Mouse (Mus musculus): ENCODE measurements at regions not wholly inside any gene's neighbourhood (a gene's known extent, or its start where the extent isn't known, plus 50 kb on each side); places are given as distances from the start of the nearest gene placed in this dataset.

DNA sequence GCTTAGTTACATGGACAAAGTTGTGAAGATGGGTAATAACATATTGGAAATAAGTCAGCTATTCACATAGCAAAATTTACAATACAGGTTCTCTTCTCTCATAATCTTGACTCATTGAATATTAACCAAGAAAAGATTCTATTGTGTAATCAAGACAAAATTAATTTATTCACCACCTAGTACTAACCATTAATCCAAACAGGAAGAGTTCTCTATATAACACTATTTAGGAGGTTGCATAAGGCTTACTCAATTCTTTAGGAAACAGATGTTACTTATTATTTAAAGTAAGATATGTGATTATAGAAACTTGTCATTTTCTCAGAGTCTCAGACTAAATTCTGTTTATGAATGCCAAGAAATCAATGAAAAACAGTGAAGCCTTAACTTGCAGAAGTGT lies 600.4 kb upstream of the Tusc1 start:
- ATAC-seq (replicated peaks; ENCODE audit: poor library complexity) = peak; percentile 70

DNA sequence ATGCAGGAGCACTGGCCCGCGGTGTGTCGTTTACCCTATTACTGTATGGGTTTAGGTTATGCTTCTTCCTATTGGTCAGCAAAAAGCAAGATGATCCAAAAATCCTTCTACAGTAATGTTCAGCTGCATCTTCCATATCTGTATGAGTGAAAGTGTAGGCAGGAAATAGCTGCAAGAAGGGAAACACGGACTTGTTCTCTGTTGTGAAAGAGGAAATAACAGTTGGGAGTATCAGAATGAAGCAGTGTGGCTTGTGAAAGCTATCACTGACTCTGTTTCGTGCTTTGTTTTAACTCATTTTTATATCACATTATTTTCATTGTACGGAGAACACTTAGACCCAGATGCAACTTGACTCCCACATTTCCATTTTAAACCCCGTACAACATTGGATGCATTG lies 591.8 kb upstream of the Tusc1 start:
- ATAC-seq (replicated peaks; ENCODE audit: poor library complexity) = peak; percentile 92

DNA sequence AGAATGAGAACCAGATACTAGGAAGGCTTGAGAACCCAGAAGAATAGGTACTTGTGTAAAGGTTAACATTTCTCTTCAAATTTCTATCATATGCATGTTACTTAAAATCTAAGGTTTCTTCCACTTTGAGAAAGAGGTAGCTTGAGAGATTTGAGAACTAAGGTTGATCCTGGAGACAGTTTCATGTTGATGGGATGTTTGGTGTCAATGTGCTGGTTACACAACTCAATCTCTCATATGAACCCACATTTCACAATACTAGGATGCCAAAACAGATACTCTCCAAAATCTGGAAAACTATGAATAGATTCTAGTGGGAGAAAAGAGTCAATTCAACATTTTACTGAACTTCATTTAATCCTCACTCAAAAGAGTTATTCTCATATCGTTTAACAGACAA lies 589.1 kb upstream of the Tusc1 start:
- ATAC-seq (replicated peaks; ENCODE audit: poor library complexity) = peak; percentile 56; the same call in 1 of the 2 replicates

DNA sequence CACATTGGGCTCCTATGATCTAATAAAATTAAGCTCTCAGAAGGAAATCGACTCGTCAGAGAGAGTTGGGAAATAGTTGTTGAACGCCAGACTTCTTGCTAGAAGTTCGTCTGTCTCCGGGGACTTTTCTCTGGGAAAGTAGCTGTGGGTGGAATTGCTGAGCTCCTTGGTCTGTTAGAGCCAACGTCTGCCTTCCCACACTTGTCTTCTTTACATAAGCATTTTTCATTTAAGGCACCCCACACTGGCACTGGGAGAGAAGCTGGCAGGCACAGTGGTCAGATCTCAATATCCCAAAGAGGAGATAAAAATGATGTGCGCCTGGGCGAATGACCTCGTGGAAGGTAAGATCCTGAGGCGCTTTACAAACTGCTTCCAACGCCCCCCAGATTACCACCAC lies 551.3 kb upstream of the Tusc1 start:
- no peak for ATAC-seq (replicated peaks; ENCODE audit: poor library complexity)

DNA sequence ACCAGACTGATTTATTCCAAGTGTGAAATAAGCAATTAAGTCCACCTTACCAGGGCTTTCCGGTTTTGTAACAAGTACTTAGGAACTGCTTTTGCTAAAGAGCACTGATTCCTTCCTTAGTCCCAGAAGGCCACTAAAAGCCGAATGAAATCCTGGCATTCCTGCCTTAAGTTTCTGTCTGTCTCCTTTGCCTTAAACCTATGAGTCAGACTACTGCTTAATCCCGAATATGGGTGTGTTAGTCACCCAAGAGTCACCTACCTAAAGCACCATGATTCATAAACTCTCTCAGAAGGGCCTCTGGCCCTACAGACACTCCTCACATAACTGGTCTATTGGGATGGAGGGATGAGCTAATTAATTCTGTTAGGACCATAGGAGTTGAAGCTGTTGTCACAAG lies 546.0 kb upstream of the Tusc1 start:
- ATAC-seq (replicated peaks; ENCODE audit: poor library complexity) = no peak

DNA sequence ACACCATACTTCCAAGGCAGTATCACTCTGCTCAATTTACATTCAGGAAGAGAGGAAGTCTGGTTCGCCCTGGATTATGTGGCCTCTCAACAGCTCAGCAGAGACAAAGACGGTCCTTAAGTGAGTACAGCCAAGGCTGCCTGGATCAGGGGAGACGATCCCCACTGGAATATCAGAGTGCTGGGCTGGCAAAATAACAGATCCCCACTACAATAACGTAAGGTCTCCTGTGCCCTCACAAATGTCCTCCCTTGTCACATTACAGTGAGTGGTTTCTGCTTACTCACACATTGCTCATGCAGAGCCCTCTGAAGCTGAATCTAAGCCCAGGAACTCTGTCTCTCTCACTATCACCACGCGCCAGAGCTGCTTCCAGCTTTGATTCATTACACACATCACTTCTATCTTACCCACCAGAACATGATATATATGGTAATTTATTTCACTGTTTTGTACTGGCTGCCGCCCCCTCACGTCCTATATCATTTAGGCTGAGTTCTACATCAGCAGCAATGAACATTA lies 544.1 kb upstream of the Tusc1 start:
- no peak for ATAC-seq (replicated peaks; ENCODE audit: poor library complexity)

DNA sequence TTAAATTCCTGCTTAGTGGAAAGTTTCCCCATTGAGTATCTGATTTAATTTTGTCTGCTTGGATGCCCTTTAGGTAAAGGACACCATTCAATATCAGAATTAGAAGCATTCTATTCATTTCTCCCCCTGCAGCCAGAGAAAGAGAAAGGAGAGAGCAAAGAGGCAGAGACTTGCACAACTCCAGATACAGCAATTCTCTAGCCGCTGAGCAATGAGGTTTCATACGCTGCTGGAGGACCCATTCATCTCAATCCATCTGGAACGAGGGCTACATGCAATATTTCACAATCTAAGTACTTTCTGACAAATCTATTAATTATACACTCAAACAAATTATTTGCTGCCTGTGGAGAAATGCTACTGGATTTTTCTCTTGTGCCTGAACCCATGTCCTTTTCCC lies 538.0 kb upstream of the Tusc1 start:
- ATAC-seq (replicated peaks; ENCODE audit: poor library complexity) = no peak

DNA sequence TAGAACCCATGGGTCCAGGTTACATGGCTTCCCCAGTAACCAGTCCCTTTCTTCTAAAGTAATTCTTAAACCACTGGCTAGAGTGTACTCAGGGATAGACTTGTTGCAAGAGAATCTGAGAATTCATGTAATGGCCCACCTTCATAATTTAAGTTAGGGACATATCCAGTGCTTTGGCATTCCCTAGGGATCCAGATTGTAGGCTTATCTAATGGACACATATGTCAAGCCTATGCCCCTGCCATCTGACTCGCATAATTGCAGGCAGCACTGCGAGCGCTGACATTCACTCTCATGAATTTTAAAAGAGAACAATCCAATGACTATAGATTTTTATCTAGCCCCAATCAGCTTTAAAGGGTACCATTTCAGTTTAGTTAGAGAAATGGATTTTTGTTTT lies 518.1 kb upstream of the Tusc1 start:
- no peak for ATAC-seq (replicated peaks; ENCODE audit: poor library complexity)

DNA sequence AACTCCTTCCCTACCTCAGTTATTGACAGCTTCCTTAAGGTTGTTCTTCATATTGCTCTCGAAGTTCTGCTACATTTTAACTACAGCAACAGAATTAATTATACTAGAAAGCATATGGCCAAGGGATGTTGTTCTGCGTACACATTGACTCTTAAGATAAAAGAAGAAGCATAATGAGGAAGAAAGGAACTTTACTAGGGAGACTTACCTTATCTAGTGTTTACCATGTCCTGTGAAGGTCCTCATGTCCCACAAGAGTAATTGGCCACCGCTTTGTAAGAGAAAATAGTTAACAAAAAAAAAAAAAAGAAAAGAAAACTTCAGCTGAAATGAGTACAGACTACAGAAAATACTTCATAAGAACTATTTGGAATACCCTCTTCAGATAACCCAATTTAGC lies 513.9 kb upstream of the Tusc1 start:
- no peak for ATAC-seq (replicated peaks; ENCODE audit: poor library complexity)

DNA sequence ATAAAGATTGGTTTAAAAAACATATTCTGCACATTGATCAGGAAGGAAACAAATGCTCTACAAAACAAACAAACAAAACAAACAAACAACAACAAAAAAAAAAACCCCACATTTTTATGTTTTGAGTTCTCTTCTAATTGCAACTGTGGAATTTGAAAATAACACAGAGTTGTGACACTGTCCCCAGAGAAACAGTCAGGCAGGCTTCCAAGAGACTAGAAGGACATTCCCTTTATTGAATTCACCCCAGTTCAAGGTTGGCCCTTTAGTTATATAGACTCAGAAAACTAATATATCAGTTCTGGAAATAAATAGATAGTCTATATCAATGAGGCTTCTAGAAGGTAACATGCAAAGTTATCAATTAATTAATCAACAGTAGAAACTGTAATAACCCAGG lies 495.4 kb upstream of the Tusc1 start:
- no peak for ATAC-seq (replicated peaks; ENCODE audit: poor library complexity)

DNA sequence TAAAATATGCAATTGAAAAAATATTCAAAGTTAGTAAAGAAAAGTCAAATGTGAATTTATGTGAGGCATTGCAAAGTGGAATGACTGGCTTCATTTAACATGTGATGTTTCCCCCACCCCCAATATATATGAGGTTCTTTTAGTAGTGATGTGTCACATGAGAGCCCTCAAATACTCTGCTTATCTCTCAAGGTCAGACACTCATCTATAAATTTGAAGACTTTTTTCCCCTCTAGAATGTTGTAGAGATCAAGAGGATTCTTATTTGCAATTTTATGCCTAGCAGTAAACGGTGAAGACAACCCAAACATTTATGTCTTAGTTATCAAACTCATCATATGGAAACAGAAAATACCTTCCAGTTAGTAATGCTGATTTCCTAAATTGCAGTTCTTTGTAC lies 457.8 kb upstream of the Tusc1 start:
- no peak for ATAC-seq (replicated peaks; ENCODE audit: poor library complexity)

DNA sequence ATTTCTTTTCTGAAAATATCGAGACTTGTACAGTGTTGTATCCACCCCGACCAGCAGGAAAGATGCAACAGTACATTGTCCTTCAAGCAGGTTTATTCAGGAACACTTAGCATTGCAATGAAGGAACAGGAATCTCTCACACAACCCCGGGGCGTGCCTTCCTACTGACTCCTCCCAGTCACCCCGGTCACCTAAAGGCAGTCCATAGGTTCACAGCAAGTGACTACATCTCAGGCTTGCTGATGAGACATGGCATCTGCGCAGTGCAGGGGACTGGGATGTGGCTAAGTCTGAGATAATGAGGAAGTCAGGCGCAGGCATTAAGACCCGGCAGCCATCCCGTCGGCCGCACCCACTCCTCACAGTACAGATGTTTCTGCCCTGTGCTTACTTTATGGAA lies 454.8 kb upstream of the Tusc1 start:
- ATAC-seq (replicated peaks; ENCODE audit: poor library complexity) = no peak

DNA sequence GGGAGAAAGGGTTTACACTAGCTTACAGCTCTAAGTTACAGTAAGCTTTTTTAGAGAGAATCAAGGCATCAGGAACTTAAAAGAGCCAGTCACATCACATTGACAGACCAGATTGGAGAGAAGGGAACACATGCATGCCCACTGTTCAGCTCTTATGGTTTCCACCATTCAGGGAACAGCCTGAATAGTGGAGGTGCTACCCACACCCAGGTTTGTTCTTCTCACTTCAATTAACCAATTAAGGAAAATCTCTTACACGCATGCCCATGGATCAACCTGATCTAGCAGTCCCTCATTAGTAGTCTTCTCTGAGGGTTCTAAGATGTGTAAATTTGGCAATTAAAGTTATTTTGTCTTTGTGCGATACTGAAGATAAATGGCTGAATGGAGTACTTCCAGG lies 419.2 kb upstream of the Tusc1 start:
- no peak for ATAC-seq (replicated peaks; ENCODE audit: poor library complexity)

DNA sequence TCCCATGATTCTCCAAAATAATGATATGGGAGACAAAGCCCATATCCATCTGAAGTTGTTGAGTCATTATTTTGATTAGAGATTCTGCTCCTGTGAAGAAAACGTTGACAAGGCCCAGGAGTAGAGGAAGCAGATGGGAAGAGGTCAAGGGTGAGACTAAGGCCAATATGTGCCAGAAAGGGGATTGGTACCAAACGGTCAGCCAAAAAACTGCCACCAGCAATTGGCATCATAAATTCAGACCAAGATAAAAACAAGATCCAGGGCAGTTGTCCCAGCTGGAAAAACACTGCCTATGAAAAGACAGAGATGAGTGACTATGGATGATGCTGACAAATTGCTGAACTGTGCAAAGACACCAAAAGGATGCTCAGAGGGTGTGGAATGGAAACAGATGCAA lies 411.0 kb upstream of the Tusc1 start:
- ATAC-seq (replicated peaks; ENCODE audit: poor library complexity) = no peak

DNA sequence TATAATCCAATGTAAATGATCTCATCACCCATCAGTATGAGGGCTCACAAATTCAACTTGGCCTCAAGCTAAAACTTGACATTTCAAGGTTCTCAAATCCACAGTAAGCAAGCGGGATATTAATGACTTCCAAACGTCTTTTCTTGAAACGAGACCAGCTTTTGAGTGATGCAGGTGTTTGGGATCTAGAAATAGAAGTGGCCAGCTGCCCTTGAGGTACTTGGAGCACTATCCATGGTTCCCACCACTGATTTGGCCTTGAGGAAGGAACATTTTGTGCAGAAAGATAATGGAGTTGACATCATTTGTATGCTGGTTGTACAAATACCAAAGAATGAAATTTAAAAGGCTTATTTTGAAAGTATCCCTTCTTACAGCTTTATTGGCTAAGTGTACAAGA lies 378.4 kb upstream of the Tusc1 start:
- ATAC-seq (replicated peaks; ENCODE audit: poor library complexity) = no peak

DNA sequence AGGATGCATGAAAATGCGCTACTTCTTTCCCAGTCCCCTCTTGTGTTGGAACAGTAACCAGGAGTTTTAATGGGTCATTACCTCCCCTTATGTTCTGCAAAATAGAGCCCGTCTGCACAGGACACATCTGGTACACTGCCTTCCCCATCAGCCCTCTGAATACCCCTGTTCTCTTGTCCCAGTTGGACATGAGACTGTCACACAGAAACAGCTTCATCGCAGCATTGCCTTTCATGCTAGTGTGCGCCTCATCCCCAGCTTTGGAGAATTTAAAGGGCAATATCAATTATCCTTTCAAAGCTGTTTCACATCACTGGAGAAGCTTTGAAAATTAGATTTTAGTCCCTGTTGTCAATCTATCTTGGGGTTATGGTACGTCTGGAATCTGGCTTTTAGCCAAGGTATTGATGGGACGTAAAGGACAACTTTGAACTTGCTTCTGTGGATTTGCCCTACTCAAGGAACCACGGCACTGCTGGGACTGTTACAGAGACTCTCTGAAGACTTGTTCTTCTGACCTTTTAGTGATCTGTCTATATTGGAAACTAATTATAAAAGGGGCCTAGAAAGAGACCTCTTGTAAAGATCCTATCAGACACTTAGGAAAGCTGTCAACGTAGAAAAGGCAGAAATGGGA lies 341.2 kb upstream of the Tusc1 start:
- no peak for ATAC-seq (replicated peaks; ENCODE audit: poor library complexity)

DNA sequence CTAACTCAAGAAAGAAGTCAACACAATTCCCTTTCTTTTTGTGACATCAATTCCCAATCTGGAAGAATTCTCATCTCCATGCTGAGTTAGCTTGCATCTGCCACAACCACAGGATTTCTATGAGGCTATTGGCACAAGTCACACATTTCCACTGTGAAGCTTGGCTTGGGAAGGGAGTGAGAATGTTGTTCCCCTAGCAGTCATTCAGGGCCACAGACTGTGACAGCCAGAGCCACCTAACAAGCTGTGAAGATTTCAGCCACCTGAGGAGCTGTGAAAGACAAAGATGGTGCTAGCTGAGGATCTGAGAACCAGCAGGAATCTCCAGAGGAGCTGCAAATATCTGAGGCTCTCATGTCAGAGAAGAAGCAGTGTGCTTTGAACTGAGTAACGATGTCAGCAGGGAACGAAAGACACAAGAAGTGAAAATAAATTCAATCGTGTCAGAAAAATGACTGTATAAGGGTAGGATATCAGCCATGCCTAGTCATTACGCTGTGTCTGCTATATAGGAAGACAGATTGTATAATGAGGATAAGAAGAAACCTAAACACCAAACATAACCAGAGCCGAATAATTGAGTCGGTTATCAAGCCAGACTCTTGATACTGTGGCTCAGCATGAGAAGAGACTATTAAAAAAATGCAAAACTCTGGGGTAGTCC lies 340.6 kb upstream of the Tusc1 start:
- ATAC-seq (replicated peaks; ENCODE audit: poor library complexity) = no peak

DNA sequence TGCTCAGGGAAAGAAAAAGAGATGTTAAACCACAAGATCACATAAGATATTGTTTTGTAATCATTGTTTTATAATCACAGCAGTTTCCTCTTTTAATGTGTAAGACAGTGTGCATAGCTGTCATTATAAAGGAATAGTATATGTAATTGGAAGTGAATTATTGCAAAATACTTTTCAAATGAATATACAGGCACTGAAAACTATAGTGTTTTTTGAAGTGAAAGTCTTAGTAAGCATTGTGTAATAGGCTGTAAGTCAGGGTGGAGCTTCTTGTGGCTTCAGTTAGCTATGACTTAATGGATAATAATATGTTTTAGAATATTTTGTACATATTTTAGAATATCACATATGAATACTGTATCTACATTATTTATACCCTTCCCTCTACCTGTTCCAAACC lies 333.7 kb upstream of the Tusc1 start:
- ATAC-seq (replicated peaks; ENCODE audit: poor library complexity) = peak; percentile 97

DNA sequence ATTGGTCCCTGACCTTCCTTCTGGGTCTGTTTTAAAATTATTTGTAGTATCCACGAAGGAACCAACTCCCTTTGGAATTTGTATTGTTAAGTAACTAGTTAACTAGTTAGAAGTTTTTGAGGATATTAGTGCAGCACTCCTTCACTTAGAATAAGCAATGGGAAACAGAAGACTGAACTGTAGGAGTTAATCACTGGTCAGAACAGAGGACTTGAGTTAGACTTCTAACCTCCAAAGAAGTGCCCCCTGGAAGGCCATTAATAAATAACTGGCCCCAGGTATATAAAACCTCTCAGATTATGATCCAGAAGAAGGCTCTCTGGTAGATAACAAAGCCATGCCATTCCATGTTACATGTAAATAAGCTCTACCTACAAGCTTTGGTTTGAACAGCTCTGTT lies 329.0 kb upstream of the Tusc1 start:
- ATAC-seq (replicated peaks; ENCODE audit: poor library complexity) = no peak

DNA sequence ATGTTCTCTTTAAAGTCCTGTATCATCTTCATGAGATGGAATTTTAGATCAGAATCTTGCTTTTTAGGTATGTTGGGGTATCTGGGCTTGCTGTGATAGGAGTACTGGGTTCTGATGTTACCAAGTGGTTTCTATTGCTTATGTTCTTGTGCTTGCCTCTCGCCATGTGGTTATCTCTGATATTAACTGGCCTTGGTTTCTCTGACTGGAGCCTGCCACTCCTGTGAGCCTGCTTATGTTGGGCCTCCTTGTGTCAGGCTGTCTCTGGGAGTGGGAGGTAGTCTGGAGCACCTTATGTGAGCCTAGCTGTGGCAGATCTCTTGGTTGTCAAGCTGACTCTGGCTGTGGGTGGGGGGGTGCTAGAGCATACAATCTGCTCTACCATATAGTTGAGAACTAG lies 302.9 kb upstream of the Tusc1 start:
- no peak for ATAC-seq (replicated peaks; ENCODE audit: poor library complexity)

DNA sequence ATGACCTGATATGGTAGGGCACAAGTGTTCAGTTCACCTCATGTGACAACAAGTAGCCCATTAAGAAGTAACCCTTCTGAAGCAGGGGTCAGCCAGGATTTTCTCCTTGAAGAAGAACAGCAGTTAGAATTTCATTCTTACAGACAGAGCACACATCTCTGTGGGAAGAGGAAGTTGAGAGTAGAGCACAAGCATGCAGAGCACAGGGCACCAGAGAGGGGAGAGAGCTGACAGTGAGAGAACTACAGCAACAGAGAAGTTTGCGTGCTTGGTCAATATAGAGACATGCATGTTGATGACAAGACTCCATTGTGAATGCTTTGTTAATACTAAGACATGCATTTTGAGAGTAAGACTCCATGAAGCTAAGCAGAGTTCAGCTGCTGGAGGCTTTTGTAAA lies 263.2 kb upstream of the Tusc1 start:
- peak; percentile 75 for ATAC-seq (replicated peaks; ENCODE audit: poor library complexity)

DNA sequence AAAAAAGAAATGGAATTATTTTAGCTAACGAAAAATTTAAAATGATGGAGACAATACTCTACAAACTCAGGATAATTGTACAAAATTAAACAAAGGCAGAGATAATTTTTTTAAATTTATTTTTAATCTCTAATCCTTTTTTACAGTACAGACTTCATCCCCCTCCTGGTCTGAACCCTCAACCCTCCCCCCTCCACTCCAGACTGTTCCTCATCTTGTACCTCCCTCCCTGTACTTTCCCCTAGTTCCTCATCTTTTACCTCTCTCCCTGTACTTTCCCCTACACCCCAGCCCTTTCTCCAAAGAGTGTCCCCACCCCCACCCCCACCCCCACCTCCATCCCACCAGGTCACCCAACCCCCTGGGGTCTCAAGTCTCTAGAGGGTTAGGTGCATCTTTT lies 249.0 kb upstream of the Tusc1 start:
- no peak for ATAC-seq (replicated peaks; ENCODE audit: poor library complexity)
